Mouse (Mus musculus): Measurements from ENCODE around the gene Jagn1. TPM values are rescaled to one million over a fixed set of nuclear protein-coding genes. Genes with fewer than 3 reads are reported as not detected.

The Jagn1 gene
- polyA plus RNA-seq, 2 experiments: 23.1 to 27.0 TPM

DNA sequence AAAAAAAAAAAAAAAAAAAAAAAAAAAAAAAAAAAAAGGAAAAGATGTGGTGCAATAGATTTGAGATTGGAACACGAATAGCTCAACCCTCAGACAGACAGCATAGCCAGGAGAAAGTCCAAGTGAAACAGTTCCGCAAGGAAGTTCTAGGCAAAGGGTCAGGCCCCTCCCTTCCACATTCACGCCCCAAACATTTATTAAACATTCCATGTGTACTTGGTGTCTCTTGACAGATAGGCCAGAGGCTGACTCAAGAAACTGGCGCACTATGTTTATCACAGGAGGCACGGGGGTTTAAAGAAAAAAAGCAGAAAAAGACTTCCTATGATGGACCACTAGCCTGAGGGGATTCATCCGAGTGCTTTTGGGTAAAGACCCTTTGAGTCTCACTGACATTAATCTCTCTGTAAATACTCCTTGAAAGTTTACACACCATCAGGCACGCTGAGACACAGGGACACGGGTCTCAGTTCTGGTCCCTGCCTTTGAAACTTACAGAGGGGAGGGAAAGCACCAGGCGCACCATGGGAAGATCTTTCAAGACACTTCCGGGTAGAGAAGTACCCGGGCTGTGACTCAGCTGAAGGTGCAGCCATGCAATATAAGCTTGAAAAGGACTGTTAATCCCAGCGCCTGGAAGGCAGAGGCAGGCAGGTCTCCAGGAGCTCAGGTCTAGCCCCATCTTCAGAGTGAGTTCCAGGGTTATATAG is 3.5 kb upstream of the Jagn1 start:
- no peaks in the 10 kb centered on the region for H3K27me3 ChIP-seq (ENCODE audit: control insufficient read depth, insufficient read depth, low read length)
- no peak overlapping the region for H3K27ac ChIP-seq
- no peaks in the 10 kb centered on the region for H3K9me3 ChIP-seq (ENCODE audit: control insufficient read depth, low read length)
- no peak overlapping the region for H3K9ac ChIP-seq (replicated peaks)
- ATAC-seq (ENCODE audit: insufficient read depth): no peak
- DNase-seq (ENCODE audit: low read depth in 3 of 3, low spot score in 3 of 3): no peak
- H3K36me3 ChIP-seq (replicated peaks; ENCODE audit: control insufficient read depth, insufficient read depth, low read depth): no peaks in the 10 kb centered on the region
- H3K4me3 ChIP-seq (ENCODE audit: insufficient read depth in 1 of 2, low read depth in 2 of 2, low read length in 2 of 2): no peak overlapping the region
- TF ChIP-seq EP300 (IDR thresholded peaks at IDR 0.05; ENCODE audit: low read depth) (no peak), CTCF (IDR thresholded peaks at IDR 0.05; ENCODE audit: low read depth) (no peak)
- WGBS (ENCODE audit: insufficient replicate concordance): 38% methylated on average over 12 of the region's 12 CpGs
- H3K4me1 ChIP-seq (replicated peaks; ENCODE audit: control insufficient read depth in 2 of 2, insufficient read depth in 2 of 2, low read length in 1 of 2): peaks cover 6 to 9% of the 10 kb centered on the region in 2 experiments
- no peak overlapping the region for H3K4me2 ChIP-seq (ENCODE audit: low read depth)

DNA sequence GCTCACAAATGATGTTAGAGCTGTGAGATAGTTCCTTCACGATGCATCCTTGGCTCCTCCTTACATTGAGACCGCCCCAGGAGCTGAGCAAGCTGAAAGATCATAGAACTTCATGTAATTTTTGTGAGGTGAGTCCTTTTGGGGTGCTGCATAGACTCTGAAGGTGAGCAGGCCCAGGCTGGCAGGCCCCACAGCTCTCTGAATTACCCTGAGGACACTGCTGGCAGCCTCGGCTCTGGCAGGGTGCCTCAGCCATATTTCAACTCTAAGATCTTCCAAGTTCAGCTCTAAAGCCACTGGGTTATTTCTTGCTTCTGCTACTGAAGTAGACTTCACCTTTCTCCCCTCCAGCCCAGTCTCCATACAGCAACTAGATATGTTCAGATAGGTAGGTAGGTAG is 1.7 kb upstream of the Jagn1 start:
- H3K4me2 ChIP-seq (ENCODE audit: low read depth): no peak overlapping the region
- no peak overlapping the region for H3K9ac ChIP-seq (replicated peaks)
- H3K9me3 ChIP-seq (ENCODE audit: control insufficient read depth, low read length): no peaks in the 10 kb centered on the region
- WGBS (ENCODE audit: insufficient replicate concordance): 69% methylated on average over 3 of the region's 3 CpGs
- TF ChIP-seq CTCF (IDR thresholded peaks at IDR 0.05; ENCODE audit: low read depth): no peak
- no peak for TF ChIP-seq EP300 (IDR thresholded peaks at IDR 0.05; ENCODE audit: low read depth)
- DNase-seq (ENCODE audit: low read depth in 3 of 3, low spot score in 3 of 3): no peak
- ATAC-seq (ENCODE audit: insufficient read depth): no peak
- H3K4me3 ChIP-seq (ENCODE audit: insufficient read depth in 1 of 2, low read depth in 2 of 2, low read length in 2 of 2): no peak overlapping the region
- H3K27ac ChIP-seq: no peak overlapping the region
- no peaks in the 10 kb centered on the region for H3K36me3 ChIP-seq (replicated peaks; ENCODE audit: control insufficient read depth, insufficient read depth, low read depth)
- H3K4me1 ChIP-seq (replicated peaks; ENCODE audit: control insufficient read depth in 2 of 2, insufficient read depth in 2 of 2, low read length in 1 of 2): peaks cover 9% of the 10 kb centered on the region in 2 experiments
- no peaks in the 10 kb centered on the region for H3K27me3 ChIP-seq (ENCODE audit: control insufficient read depth, insufficient read depth, low read length)

DNA sequence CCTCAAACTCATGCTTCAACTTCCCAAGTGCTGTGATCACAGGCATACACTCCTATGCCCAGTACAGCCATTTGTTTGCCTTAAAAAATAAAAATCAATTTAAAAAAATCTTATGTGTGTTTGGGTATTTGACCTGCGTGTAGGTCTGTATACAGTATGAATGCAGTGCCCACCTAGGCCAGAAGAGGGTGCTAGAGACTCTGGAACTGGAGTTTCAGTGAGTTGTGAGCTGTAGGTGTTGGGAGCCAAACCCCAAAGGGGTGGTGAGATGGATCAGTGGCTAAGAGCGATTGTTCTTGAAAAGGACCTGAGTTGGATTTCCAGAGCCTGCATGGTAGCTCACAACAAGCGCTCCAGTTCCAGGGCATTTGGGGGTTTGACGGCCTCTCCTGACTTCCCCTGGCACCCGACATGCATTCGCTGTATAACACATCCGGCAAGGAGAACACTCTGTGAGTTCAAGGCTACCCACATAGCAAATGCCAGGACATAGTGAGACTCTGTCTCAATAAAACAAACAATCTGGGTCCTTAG is 1.2 kb upstream of the Jagn1 start:
- Histone ChIP-seq H3K36me3 (replicated peaks; ENCODE audit: control insufficient read depth, insufficient read depth, low read depth) (no peaks in the 10 kb centered on the region), H3K4me2 (ENCODE audit: low read depth) (no peak overlapping the region), H3K9me3 (ENCODE audit: control insufficient read depth, low read length) (no peaks in the 10 kb centered on the region), H3K27ac (no peak overlapping the region), H3K4me3 (ENCODE audit: insufficient read depth in 1 of 2, low read depth in 2 of 2, low read length in 2 of 2) (no peak overlapping the region), H3K27me3 (ENCODE audit: control insufficient read depth, insufficient read depth, low read length) (no peaks in the 10 kb centered on the region), H3K4me1 (replicated peaks; ENCODE audit: control insufficient read depth in 2 of 2, insufficient read depth in 2 of 2, low read length in 1 of 2) (peaks cover 9% of the 10 kb centered on the region in 2 experiments), H3K9ac (replicated peaks) (no peak overlapping the region)
- 55% methylated on average over 7 of the region's 7 CpGs for WGBS (ENCODE audit: insufficient replicate concordance)
- TF ChIP-seq EP300 (IDR thresholded peaks at IDR 0.05; ENCODE audit: low read depth) (no peak), CTCF (IDR thresholded peaks at IDR 0.05; ENCODE audit: low read depth) (peak; percentile 90)
- ATAC-seq (ENCODE audit: insufficient read depth) (peak; percentile 40; the same call in 1 of the 2 replicates), DNase-seq (ENCODE audit: low read depth in 3 of 3, low spot score in 3 of 3) (peak; percentile 66 to 74 (median 70))

DNA sequence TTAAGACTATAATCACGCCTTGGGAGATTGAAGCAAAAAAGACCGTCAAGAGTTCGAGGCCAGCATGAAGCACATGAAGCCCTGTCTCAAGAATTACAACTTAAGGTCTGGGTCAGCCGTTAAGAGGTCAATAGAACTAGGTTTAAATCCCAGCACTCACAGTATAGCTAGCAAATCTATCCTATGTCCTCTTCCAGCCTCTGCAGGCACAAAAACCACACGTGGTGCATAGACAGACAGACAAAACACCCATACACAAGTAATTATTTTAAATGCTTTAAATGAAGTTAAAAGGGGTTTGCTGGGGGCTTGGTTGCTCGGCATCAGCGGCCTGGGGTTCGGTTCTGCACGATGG is 305 bp upstream of the Jagn1 start:
- peak; percentile 19; the same call in 1 of the 2 replicates for ATAC-seq (ENCODE audit: insufficient read depth)
- no peak for DNase-seq (ENCODE audit: low read depth in 3 of 3, low spot score in 3 of 3)
- no peaks in the 10 kb centered on the region for H3K9me3 ChIP-seq (ENCODE audit: control insufficient read depth, low read length)
- peaks cover 9% of the 10 kb centered on the region in 2 experiments for H3K4me1 ChIP-seq (replicated peaks; ENCODE audit: control insufficient read depth in 2 of 2, insufficient read depth in 2 of 2, low read length in 1 of 2)
- no peaks in the 10 kb centered on the region for H3K36me3 ChIP-seq (replicated peaks; ENCODE audit: control insufficient read depth, insufficient read depth, low read depth)
- peak overlapping the region; percentile 78 for H3K4me2 ChIP-seq (ENCODE audit: low read depth)
- 34% methylated on average over 9 of the region's 9 CpGs for WGBS (ENCODE audit: insufficient replicate concordance)
- peak overlapping the region; percentile 70 for H3K9ac ChIP-seq (replicated peaks)
- H3K4me3 ChIP-seq (ENCODE audit: insufficient read depth in 1 of 2, low read depth in 2 of 2, low read length in 2 of 2): peak overlapping the region; percentile 65 to 70; a peak in 3 of 4 replicates
- TF ChIP-seq EP300 (IDR thresholded peaks at IDR 0.05; ENCODE audit: low read depth) (no peak), CTCF (IDR thresholded peaks at IDR 0.05; ENCODE audit: low read depth) (no peak)
- H3K27me3 ChIP-seq (ENCODE audit: control insufficient read depth, insufficient read depth, low read length): no peaks in the 10 kb centered on the region
- H3K27ac ChIP-seq: no peak overlapping the region

DNA sequence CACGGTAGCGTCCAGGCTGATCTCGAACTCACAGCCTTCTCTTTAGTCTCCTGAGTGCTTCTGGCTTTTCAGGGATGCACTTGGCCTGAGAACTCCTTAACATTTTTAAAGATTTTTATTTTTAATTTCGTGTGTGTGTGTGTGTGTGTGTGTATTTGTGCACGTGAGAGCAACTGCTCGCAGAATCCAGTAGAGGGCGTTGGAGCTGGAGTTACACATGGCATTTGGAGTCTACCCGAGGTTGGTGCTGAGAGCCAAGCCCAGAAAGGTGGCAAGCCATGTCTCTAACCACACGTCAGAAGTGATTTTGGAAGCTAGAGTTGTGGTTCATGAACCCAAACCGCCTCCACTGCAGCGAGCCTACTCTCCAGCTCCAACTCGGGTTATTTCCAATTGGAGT is 722 bp downstream of the Jagn1 start:
- Histone ChIP-seq H3K4me1 (replicated peaks; ENCODE audit: control insufficient read depth in 2 of 2, insufficient read depth in 2 of 2, low read length in 1 of 2) (peaks cover 9% of the 10 kb centered on the region in 2 experiments), H3K9ac (replicated peaks) (peak overlapping the region; percentile 70), H3K27ac (no peak overlapping the region), H3K4me3 (ENCODE audit: insufficient read depth in 1 of 2, low read depth in 2 of 2, low read length in 2 of 2) (peak overlapping the region; percentile 65 to 70), H3K4me2 (ENCODE audit: low read depth) (peak overlapping the region; percentile 78), H3K27me3 (ENCODE audit: control insufficient read depth, insufficient read depth, low read length) (no peaks in the 10 kb centered on the region), H3K9me3 (ENCODE audit: control insufficient read depth, low read length) (no peaks in the 10 kb centered on the region), H3K36me3 (replicated peaks; ENCODE audit: control insufficient read depth, insufficient read depth, low read depth) (peaks cover 5% of the 10 kb centered on the region; the same call in 1 of the 2 replicates)
- DNase-seq (ENCODE audit: low read depth in 3 of 3, low spot score in 3 of 3) (no peak), ATAC-seq (ENCODE audit: insufficient read depth) (no peak)
- WGBS (ENCODE audit: insufficient replicate concordance): 34% methylated on average over 12 of the region's 12 CpGs
- TF ChIP-seq CTCF (IDR thresholded peaks at IDR 0.05; ENCODE audit: low read depth): peak; percentile 54
- no peak for TF ChIP-seq EP300 (IDR thresholded peaks at IDR 0.05; ENCODE audit: low read depth)

Measured in liver, embryonic 14.5 days (tissue).